ENCODE assay signal across 26 mouse cellular contexts in the genomic region with DNA sequence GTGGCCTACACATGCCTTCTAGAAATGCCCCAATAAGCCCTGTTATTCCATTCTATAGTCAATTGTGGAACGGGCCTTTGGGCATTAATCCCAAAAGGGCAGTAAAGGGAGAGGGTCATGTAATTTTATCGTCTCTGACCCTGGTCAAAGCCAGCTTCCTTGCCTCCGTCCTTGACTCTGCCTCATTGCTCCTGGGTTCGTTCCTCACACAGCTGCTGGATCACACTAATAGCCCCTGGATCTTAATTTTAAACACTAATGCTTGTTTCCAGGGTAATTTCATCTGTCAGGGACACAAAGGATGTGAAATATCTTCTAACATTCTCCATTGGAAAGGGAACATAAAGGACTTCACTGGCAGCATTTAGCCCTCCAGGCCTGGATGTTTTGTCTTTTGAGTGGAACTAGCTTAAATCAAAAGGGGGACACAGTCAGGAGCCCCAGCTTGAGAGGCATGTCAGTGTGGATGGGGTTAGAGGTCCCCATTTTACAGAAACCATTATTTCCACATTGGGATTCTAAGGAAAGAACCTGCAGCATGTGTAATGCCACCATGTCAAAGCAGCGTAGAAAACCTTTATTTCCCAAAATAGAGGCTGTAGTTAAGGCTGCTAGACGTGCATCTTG.
"Had no signal": no experiment of that assay in that cellular context is flagged by ENCODE, and none has a peak within 500 bp of the region (broad histone marks: within the 10 kb centered on the region; RNA-seq: fewer than 3 reads in every experiment).

No protein-coding gene starts in this region.

- H3K27me3 ChIP-seq: heart, embryonic 12.5 days; intestine, embryonic 15.5 days; limb, embryonic 15.5 days; liver, embryonic 12.5 days had no signal

- H3K9ac ChIP-seq: heart, embryonic 12.5 days; hindbrain, embryonic 12.5 days; hindbrain, embryonic 14.5 days; intestine, embryonic 15.5 days; limb, embryonic 13.5 days; limb, embryonic 15.5 days; liver, embryonic 12.5 days had no signal

- H3K36me3 ChIP-seq: heart, embryonic 10.5 days; heart, embryonic 12.5 days; hindbrain, embryonic 10.5 days; hindbrain, embryonic 12.5 days; intestine, embryonic 15.5 days; limb, embryonic 13.5 days; limb, embryonic 15.5 days; liver, embryonic 12.5 days had no signal

- ATAC-seq: hindbrain, embryonic 16.5 days; inflammation-experienced regulatory T-cells, adult 6 months; intestine, embryonic 15.5 days; intestine, postnatal 0 days; liver, embryonic 12.5 days had no signal

- H3K27ac ChIP-seq: gastrocnemius, adult 2 months; heart, embryonic 10.5 days; hindbrain, embryonic 10.5 days; hindbrain, embryonic 12.5 days; hindbrain, embryonic 14.5 days; intestine, embryonic 15.5 days; layer of hippocampus, adult 2 months; left cerebral cortex, adult 2 months; limb, embryonic 13.5 days; limb, embryonic 15.5 days; liver, embryonic 12.5 days had no signal

- H3K9me3 ChIP-seq: heart, embryonic 10.5 days; heart, embryonic 12.5 days; hindbrain, embryonic 10.5 days; hindbrain, embryonic 12.5 days; intestine, embryonic 15.5 days; limb, embryonic 13.5 days; limb, embryonic 15.5 days; liver, embryonic 12.5 days had no signal

- DNase-seq: gastrocnemius, adult 2 months; gastrocnemius, postnatal 10 days; gastrocnemius, postnatal 25 days; heart, adult 18-20 months; heart, postnatal 10 days; heart, postnatal 4 days; kidney, adult 18-20 months; kidney, adult 8-10 months; kidney, postnatal 10 days; kidney, postnatal 25 days; kidney, postnatal 4 days; left cerebral cortex, postnatal 4 days had no signal

- H3K4me1 ChIP-seq: heart, embryonic 10.5 days; heart, embryonic 12.5 days; hindbrain, embryonic 10.5 days; hindbrain, embryonic 12.5 days; intestine, embryonic 15.5 days; limb, embryonic 13.5 days; limb, embryonic 15.5 days; liver, embryonic 12.5 days had no signal

- H3K4me3 ChIP-seq: gastrocnemius, adult 2 months; heart, embryonic 10.5 days; heart, embryonic 12.5 days; hindbrain, embryonic 10.5 days; hindbrain, embryonic 12.5 days; intestine, embryonic 15.5 days; layer of hippocampus, adult 2 months; left cerebral cortex, adult 2 months; limb, embryonic 13.5 days; limb, embryonic 15.5 days; liver, embryonic 12.5 days had no signal

- H3K4me2 ChIP-seq: heart, embryonic 12.5 days; hindbrain, embryonic 12.5 days; hindbrain, embryonic 14.5 days; intestine, embryonic 15.5 days; limb, embryonic 13.5 days; limb, embryonic 15.5 days; liver, embryonic 12.5 days had no signal
